Mouse (Mus musculus) kidney, embryonic 16.5 days (tissue): Measurements from ENCODE around the gene Dmac1. TPM values are rescaled to one million over a fixed set of nuclear protein-coding genes. Genes with fewer than 3 reads are reported as not detected.
"Not testable (repeated sequence)": the region's sequence is repeated elsewhere in the genome, so short reads cannot be mapped to it uniquely, and the experiment has no call there.

ENCODE experiments used
- ATAC-seq: fragments of 200-750 bp; cut with Nextera tagmentation; 2 replicates; pipeline ENCODE4 v1.8.0; 2017; ENCODE audit warnings: moderate TSS enrichment; ENCODE audit not compliant: low FRiP score, low TSS enrichment
- H3K27ac ChIP-seq: fragments of 300-500 bp; sonication (generic); 2 replicates; pipeline ENCODE4 v1.5.1; 2014; ENCODE audit warnings: low read length
- H3K27me3 ChIP-seq: fragments of 300-500 bp; sonication (generic); 2 replicates; pipeline ENCODE4 v1.6.1; 2014; ENCODE audit warnings: low read length, control low read depth, mixed read lengths; ENCODE audit not compliant: insufficient read depth
- H3K36me3 ChIP-seq: fragments of 300-500 bp; sonication (generic); 2 replicates; pipeline ENCODE4 v1.6.1; 2014; ENCODE audit warnings: low read length, control low read depth, mixed read lengths; ENCODE audit not compliant: insufficient read depth
- H3K4me1 ChIP-seq: fragments of 300-500 bp; sonication (generic); 2 replicates; pipeline ENCODE4 v1.6.1; 2014; ENCODE audit warnings: low read length, control low read depth, mixed read lengths; ENCODE audit not compliant: insufficient read depth
- H3K4me2 ChIP-seq: fragments of 300-500 bp; sonication (generic); replicated peaks from 2 replicates; pipeline ENCODE4 v1.6.1; 2014; ENCODE audit warnings: low read depth, low read length
- H3K4me3 ChIP-seq: fragments of 300-500 bp; sonication (generic); 2 replicates; pipeline ENCODE4 v1.5.1; 2014; ENCODE audit warnings: mild to moderate bottlenecking, low read length
- H3K9ac ChIP-seq: fragments of 300-500 bp; sonication (generic); replicated peaks from 2 replicates; pipeline ENCODE4 v1.6.1; 2014; ENCODE audit warnings: low read length
- H3K9me3 ChIP-seq: fragments of 300-500 bp; sonication (generic); 2 replicates; pipeline ENCODE4 v1.6.1; 2016; ENCODE audit warnings: low read length, control low read depth
- WGBS: fragments of 180-500 bp; shearing (Covaris S2); extraction: QIAGEN DNeasy Blood & Tissue Kit; methylation state at CpG from one replicate; pipeline ENCODE4 v1.1.7; 2014; 5-methylcytosine and 5-hydroxymethylcytosine counted together
- polyA plus RNA-seq: library from polyadenylated mRNA; unstranded; fragments of >200 nt; fragmentation: Nextera tagmentation; extraction: Ambion mirVana; gene quantifications from 2 replicates; pipeline ENCODE4 v1.2.1, GENCODE M21; 2015

Gene Dmac1
- polyA plus RNA-seq, 1 experiment from 2014 or later: 114 TPM

DNA sequence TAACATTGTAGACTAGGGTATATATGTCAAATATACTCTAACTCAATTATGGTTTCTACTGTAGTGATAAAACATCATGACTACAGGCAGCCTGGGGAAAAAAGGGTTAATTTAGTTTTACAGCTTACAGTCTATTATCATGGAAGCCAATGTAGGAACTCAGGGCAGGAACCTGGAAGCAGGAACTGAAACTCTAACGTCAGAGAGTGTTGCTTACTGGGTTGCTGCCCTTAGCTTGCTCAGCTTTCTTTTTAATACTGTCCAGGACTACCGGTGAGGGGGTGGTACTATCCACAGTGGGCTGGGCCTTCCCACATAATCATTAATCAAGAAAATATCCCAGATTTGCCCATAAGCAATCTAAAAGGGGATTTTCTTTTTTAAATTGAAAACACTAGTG, 2.4 kb downstream of the Dmac1 start:
- no peak overlapping the region for H3K27ac ChIP-seq
- peaks cover 3% of the 10 kb centered on the region; the same call in 1 of the 2 replicates for H3K9me3 ChIP-seq
- WGBS: 84% methylated on average over 2 of the region's 2 CpGs
- H3K36me3 ChIP-seq: peaks cover 20% of the 10 kb centered on the region
- no peaks in the 10 kb centered on the region for H3K27me3 ChIP-seq
- H3K4me2 ChIP-seq: no peak overlapping the region
- H3K4me3 ChIP-seq: no peak overlapping the region
- no peak overlapping the region for H3K9ac ChIP-seq
- no peaks in the 10 kb centered on the region for H3K4me1 ChIP-seq
- ATAC-seq: no peak

DNA sequence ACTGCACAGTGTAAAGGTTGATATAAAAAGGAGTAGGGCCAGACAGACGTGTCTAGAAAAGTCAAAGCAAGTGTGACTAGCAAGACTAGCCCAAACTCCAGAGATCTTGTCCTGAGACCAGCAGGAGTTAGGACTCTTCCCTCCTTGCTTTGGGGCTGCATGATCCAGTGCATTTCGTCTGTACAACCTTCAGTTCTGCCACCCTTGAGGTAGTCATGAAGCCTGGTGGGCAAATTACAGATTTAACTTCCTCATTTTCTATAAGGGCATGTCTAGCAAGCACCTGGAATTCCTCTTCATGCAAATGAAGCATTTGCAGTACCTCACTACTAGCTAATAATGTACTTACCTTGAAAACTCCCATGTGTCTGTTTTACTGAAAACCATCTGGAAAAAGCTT, 10.2 kb downstream of the Dmac1 start:
- WGBS: 76% methylated on average over 2 of the region's 2 CpGs
- Histone ChIP-seq H3K36me3 (peaks cover 5% of the 10 kb centered on the region; the same call in 1 of the 2 replicates), H3K27me3 (no peaks in the 10 kb centered on the region), H3K4me3 (no peak overlapping the region), H3K9me3 (no peaks in the 10 kb centered on the region), H3K4me2 (no peak overlapping the region), H3K4me1 (no peaks in the 10 kb centered on the region), H3K9ac (no peak overlapping the region), H3K27ac (no peak overlapping the region)
- no peak for ATAC-seq

DNA sequence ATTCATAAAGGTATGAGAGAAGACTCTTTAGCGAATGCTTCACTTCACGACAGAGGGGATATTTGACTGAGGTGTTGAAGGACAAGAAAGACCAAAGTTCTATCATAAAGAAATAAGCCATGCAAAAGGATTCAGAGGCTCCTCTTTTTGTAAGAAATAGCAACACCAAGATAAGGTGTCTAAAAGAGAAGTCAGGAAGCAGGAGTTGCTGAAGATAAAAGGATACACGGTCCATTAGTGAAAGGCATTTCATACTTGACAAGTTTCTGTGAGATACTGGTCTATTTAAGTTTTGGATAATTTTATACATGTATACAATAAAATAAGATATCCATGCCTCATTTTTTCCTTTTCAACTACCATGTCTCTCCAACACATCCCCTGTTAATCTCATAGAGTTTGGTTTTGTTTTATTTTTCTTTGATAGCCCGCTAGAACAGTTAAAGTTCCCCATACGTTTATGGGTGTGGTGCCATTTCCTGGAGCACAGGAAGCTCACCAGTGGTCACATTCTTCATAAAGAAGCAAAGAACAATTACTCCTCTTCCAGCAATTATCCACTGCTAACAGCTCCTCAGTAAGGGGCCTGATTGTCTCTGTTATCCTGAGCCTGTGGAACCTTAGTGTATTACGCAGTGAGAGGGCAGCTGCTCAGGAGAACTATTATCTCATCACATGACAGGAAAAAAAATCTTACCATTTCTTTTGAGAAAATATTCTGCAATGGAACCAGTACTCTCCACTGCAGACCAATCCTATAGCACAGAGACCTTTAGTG, 11.1 kb downstream of the Dmac1 start:
- Histone ChIP-seq H3K4me1 (no peaks in the 10 kb centered on the region), H3K4me2 (no peak overlapping the region), H3K9ac (no peak overlapping the region), H3K9me3 (no peaks in the 10 kb centered on the region), H3K36me3 (no peaks in the 10 kb centered on the region), H3K27me3 (no peaks in the 10 kb centered on the region), H3K27ac (no peak overlapping the region), H3K4me3 (no peak overlapping the region)
- WGBS: 76% methylated on average over 6 of the region's 6 CpGs
- ATAC-seq: no peak

DNA sequence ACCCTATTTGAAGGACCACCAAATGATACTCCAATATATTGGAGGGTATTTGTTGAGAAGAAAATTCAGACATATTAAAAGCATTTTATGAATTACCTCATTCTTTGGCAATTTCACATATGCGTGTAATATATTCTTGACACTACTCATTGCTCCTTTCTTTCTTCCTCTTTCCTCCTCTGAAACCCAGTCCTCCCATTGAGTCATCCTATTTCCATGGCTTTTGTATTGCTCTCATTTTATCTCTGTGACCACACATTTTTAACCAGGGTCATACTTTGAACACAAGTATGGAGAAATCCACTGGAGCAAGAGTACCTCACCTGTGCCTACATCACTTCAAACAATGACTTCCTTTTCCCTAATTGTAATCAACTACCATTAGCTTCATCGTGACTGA, 13.9 kb downstream of the Dmac1 start:
- no peak overlapping the region for H3K9ac ChIP-seq
- no peaks in the 10 kb centered on the region for H3K9me3 ChIP-seq
- 86% methylated on average over 2 of the region's 2 CpGs for WGBS
- H3K4me1 ChIP-seq: no peaks in the 10 kb centered on the region
- no peak for ATAC-seq
- no peak overlapping the region for H3K27ac ChIP-seq
- no peak overlapping the region for H3K4me3 ChIP-seq
- H3K27me3 ChIP-seq: no peaks in the 10 kb centered on the region
- H3K36me3 ChIP-seq: no peaks in the 10 kb centered on the region
- no peak overlapping the region for H3K4me2 ChIP-seq

DNA sequence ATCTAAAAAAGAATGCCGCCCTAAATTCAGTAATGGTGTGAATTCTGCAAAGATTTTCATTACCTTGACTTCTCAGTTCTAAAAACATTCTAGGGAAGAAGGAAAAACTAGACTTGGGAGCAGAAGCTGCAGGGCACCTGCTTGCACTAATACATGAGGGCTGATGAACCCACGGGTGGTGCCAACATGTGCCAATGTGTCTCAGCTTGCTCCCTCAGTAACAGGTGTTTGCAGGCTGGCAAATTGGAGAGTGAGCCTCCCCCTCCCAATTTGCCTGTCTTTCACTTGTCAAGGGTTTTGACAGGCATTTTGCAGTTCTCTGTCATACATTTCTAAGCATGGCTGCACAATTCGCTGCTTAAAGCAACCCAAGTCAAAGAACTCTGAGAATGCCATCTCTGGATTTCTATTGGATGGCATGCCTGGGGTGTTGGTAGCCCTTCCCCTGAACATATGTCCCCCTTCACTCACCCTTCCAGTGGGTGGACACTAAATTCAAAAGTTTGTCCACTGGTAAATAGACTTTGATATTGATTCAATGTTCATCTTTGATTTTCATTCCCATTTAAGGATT, 14.5 kb downstream of the Dmac1 start:
- no peak overlapping the region for H3K4me3 ChIP-seq
- no peak for ATAC-seq
- H3K9ac ChIP-seq: no peak overlapping the region
- H3K4me1 ChIP-seq: no peaks in the 10 kb centered on the region
- no peak overlapping the region for H3K27ac ChIP-seq
- no peaks in the 10 kb centered on the region for H3K9me3 ChIP-seq
- no peaks in the 10 kb centered on the region for H3K36me3 ChIP-seq
- no peaks in the 10 kb centered on the region for H3K27me3 ChIP-seq
- WGBS: 89% methylated on average over 3 of the region's 3 CpGs
- no peak overlapping the region for H3K4me2 ChIP-seq

DNA sequence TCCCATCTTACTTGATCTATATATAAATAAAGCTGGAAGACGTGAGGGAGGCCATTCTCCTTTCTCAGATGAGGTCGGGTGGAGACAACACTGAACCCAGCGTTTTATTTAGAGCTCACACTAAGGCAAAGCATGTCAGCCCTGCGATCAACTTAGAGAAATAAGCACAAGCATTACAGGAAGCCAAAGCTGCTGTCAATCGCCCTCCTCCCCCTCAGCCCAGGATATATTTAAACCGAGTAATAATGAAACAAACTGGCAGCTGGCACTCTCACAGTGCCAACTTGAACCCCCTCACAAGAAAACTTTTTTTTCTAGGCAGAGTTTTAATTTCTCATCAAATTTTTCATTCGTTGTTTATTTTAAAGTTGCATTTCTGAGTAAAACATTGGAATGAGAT, 15.7 kb downstream of the Dmac1 start:
- Histone ChIP-seq H3K36me3 (no peaks in the 10 kb centered on the region), H3K9ac (no peak overlapping the region), H3K27me3 (no peaks in the 10 kb centered on the region), H3K9me3 (no peaks in the 10 kb centered on the region), H3K4me3 (no peak overlapping the region), H3K4me1 (no peaks in the 10 kb centered on the region), H3K27ac (no peak overlapping the region), H3K4me2 (no peak overlapping the region)
- 48% methylated on average over 7 of the region's 7 CpGs for WGBS
- no peak for ATAC-seq

DNA sequence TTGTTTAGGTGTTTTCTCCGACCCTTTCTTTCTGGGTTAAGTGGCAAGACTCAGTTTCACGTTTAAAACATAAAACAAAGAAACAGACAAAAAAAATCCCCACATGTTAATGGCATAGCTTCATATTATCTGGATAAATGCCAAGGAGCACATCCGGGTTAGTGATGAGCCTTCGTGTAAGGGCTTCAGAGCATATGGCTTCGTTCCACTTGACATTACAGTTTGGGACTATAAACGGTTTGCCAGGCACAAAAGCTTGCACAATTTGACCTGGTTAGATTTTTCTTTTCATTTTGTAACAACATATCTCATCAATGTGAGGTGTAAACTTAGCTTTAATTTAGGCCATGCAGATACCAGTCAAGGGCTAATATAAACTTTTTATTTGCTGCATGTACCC, 17.9 kb downstream of the Dmac1 start:
- Histone ChIP-seq H3K4me1 (no peaks in the 10 kb centered on the region), H3K36me3 (no peaks in the 10 kb centered on the region), H3K27me3 (no peaks in the 10 kb centered on the region), H3K27ac (no peak overlapping the region), H3K9ac (no peak overlapping the region), H3K4me2 (no peak overlapping the region), H3K9me3 (no peaks in the 10 kb centered on the region), H3K4me3 (no peak overlapping the region)
- ATAC-seq: no peak
- 40% methylated on average over 6 of the region's 6 CpGs for whole genome bisulfite sequencing

DNA sequence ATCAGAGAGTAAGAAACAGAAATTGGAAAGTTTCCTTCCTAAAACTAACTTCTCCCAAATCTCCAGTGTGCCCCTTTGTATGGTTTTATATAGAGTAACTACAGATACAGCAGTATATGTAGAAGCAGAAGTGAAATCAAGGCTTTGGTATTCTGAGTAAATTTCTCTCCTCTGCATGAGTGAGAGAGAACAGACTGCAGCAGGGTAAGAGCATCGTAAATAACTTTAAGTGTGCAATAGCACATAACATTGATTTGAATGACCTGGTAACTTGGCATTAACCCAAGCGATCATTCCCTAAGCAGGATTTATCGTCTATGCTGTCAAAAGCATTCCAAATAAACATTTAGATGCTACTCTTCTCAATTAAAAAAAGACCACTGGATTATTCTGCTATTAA, 18.7 kb downstream of the Dmac1 start:
- no peaks in the 10 kb centered on the region for H3K36me3 ChIP-seq
- no peaks in the 10 kb centered on the region for H3K27me3 ChIP-seq
- H3K4me1 ChIP-seq: no peaks in the 10 kb centered on the region
- H3K27ac ChIP-seq: no peak overlapping the region
- H3K4me2 ChIP-seq: no peak overlapping the region
- ATAC-seq: peak; percentile 70; the same call in 1 of the 2 replicates
- no peak overlapping the region for H3K4me3 ChIP-seq
- no peaks in the 10 kb centered on the region for H3K9me3 ChIP-seq
- WGBS: 32% methylated on average over 3 of the region's 3 CpGs
- no peak overlapping the region for H3K9ac ChIP-seq

DNA sequence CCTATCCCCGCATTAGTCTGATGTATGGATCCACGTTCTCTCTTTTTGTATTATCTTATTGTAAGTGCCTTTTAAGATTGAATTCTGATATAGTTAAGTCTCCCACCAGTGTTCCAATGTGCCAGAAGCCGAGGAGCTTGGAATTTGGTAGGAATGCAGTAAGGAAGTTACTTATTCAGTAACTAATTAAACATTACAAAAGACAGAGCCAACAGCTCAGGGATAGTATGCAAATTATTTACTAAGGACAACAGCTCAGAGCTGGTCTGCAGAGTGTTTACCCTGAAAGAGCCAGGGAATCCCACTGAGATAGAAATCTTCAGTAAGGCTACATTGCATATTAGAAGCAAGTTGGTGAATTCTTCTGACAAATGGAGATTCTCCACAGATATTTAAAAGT, 43.5 kb downstream of the Dmac1 start:
- H3K4me2 ChIP-seq, H3K9me3 ChIP-seq, H3K9ac ChIP-seq, H3K36me3 ChIP-seq, H3K27me3 ChIP-seq, H3K4me3 ChIP-seq, H3K27ac ChIP-seq, H3K4me1 ChIP-seq: not testable (repeated sequence)
- WGBS: 34% methylated on average over 3 of the region's 3 CpGs
- ATAC-seq: peak; percentile 59; the same call in 1 of the 2 replicates
